Mouse (Mus musculus) thymus, postnatal 10 days (tissue): Measurements from ENCODE around the gene Vamp9.

ENCODE experiments used
- DNase-seq, 2 experiments: peaks; one replicate each; pipeline ENCODE4 v3.0.0; 2021; ENCODE audit warnings: low spot score in 2 of 2

Vamp9 gene

GRCm38 (mm10) chr5:99941776-99942502, 35.9 kb downstream of the Vamp9 start:
- no peak for DNase-seq

- DNase-seq, result no peak
These were observed 46.5 kb downstream of the Vamp9 start for GRCm38 (mm10) chr5:99952513-99952912.

- DNase-seq, result no peak
These were observed 47.8 kb downstream of the Vamp9 start for GRCm38 (mm10) chr5:99953883-99954282.

- DNase-seq, result no peak
These were observed 52.6 kb downstream of the Vamp9 start for GRCm38 (mm10) chr5:99958666-99959065.

- DNase-seq, result no peak
These were observed 53.3 kb downstream of the Vamp9 start for GRCm38 (mm10) chr5:99959236-99959936.

GRCm38 (mm10) chr5:99959960-99960359, 53.9 kb downstream of the Vamp9 start:
- no peak for DNase-seq

GRCm38 (mm10) chr5:99973941-99974340, 67.9 kb downstream of the Vamp9 start:
- DNase-seq, result no peak

GRCm38 (mm10) chr5:99975061-99975460, 69.0 kb downstream of the Vamp9 start:
- DNase-seq, result no peak

GRCm38 (mm10) chr5:99975776-99976175, 69.7 kb downstream of the Vamp9 start:
- DNase-seq, result no peak

GRCm38 (mm10) chr5:99976334-99976955, 70.4 kb downstream of the Vamp9 start:
- no peak for DNase-seq

- peak; percentile 70 for DNase-seq
These were observed 71.7 kb downstream of the Vamp9 start for GRCm38 (mm10) chr5:99977516-99978301.

GRCm38 (mm10) chr5:99978699-99979442, 72.8 kb downstream of the Vamp9 start, which contains the start of the genes Hnrnpd and 4930524J08Rik:
TSS of gene Hnrnpd (minus strand) at chr5:99978938.
TSS of gene 4930524J08Rik (plus strand) at chr5:99979061.
- peak; percentile 84 to 86 for DNase-seq

- DNase-seq, result no peak
These were observed 77.5 kb downstream of the Vamp9 start for GRCm38 (mm10) chr5:99983452-99984061.

GRCm38 (mm10) chr5:99994166-99994565, 88.1 kb downstream of the Vamp9 start:
- no peak for DNase-seq

- DNase-seq, result no peak
These were observed 88.6 kb downstream of the Vamp9 start for GRCm38 (mm10) chr5:99994680-99995079.

- DNase-seq, result no peak
These were observed 94.0 kb downstream of the Vamp9 start for GRCm38 (mm10) chr5:100000048-100000447.

GRCm38 (mm10) chr5:100000500-100000899, 94.4 kb downstream of the Vamp9 start:
- DNase-seq, result no peak
